Mouse (Mus musculus) intestine, embryonic 16.5 days (tissue): ENCODE results near the gene Eddm3b. TPM values are rescaled to one million over a fixed set of nuclear protein-coding genes. Genes with fewer than 3 reads are reported as not detected.

ENCODE experiments used
- ATAC-seq: fragments of 200-750 bp; cut with Nextera tagmentation; 2 replicates; pipeline ENCODE4 v1.8.0; 2017; ENCODE audit warnings: moderate TSS enrichment, moderate library complexity
- H3K27ac ChIP-seq: fragments of 300-500 bp; sonication (generic); 2 replicates; pipeline ENCODE4 v1.5.1; 2014; ENCODE audit warnings: mild to moderate bottlenecking, low read length
- H3K27me3 ChIP-seq: fragments of 300-500 bp; sonication (generic); replicated peaks from 2 replicates; pipeline ENCODE4 v1.6.1; 2014; ENCODE audit warnings: low read length, control low read depth, mixed read lengths; ENCODE audit not compliant: control insufficient read depth, insufficient read depth
- H3K36me3 ChIP-seq: fragments of 300-500 bp; sonication (generic); 2 replicates; pipeline ENCODE4 v1.6.1; 2014; ENCODE audit warnings: low read length, control low read depth; ENCODE audit not compliant: control insufficient read depth, insufficient read depth
- H3K4me1 ChIP-seq: fragments of 300-500 bp; sonication (generic); 2 replicates; pipeline ENCODE4 v1.6.1; 2014; ENCODE audit warnings: low read length, control low read depth, mixed read lengths; ENCODE audit not compliant: control insufficient read depth, insufficient read depth
- H3K4me2 ChIP-seq: fragments of 300-500 bp; sonication (generic); 2 replicates; pipeline ENCODE4 v1.6.1; 2014; ENCODE audit warnings: low read depth, low read length, control low read depth
- H3K4me3 ChIP-seq: fragments of 300-500 bp; sonication (generic); 2 replicates; pipeline ENCODE4 v1.5.1; 2014; ENCODE audit warnings: mild to moderate bottlenecking, low read length
- H3K9ac ChIP-seq: fragments of 300-500 bp; sonication (generic); 2 replicates; pipeline ENCODE4 v1.6.1; 2014; ENCODE audit warnings: low read depth, low read length
- H3K9me3 ChIP-seq: fragments of 300-500 bp; sonication (generic); 2 replicates; pipeline ENCODE4 v1.6.1; 2016; ENCODE audit warnings: low read length, control low read depth; ENCODE audit not compliant: control insufficient read depth
- polyA plus RNA-seq: library from polyadenylated mRNA; unstranded; fragments of >200 nt; fragmentation: Nextera tagmentation; extraction: Ambion mirVana; gene quantifications from 2 replicates; pipeline ENCODE4 v1.2.1, GENCODE M21; 2015

Gene Eddm3b
- polyA plus RNA-seq, 1 experiment from 2014 or later: not detected

DNA sequence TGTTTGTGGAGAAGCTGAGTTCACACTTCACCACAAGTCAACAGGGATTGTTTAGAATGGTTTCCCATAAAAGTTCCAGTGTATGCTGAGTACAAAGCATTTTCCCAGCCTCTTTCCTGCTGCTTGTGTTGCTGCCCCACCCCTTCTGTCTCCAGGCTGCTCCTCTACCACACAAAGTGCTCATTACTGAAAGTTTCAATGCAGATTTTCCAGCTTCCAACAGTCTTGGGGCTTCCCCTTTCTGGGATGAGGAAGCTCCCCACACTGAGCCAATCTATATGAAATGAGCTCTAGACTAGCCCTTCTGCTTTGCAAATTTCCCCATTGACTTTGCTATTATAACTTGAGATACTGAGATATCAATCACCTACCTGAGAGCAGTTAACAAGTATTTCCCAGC is 51.8 kb downstream of the Eddm3b start:
- Histone ChIP-seq H3K36me3 (no peaks in the 10 kb centered on the region), H3K4me1 (no peaks in the 10 kb centered on the region), H3K4me3 (no peak overlapping the region), H3K4me2 (no peak overlapping the region), H3K9ac (no peak overlapping the region), H3K27ac (no peak overlapping the region), H3K9me3 (no peaks in the 10 kb centered on the region), H3K27me3 (no peaks in the 10 kb centered on the region)
- no peak for ATAC-seq

Other genes starting within 250 kb of the Eddm3b start
- gene Tep1, start 243.9 kb upstream of the Eddm3b start, polyA plus RNA-seq: 12.6 and 16.0 TPM in 2 replicates
- gene Klhl33, start 216.9 kb upstream of the Eddm3b start, polyA plus RNA-seq: 0.21 and 0.23 TPM in 2 replicates
- gene Osgep, start 189.5 kb upstream of the Eddm3b start, polyA plus RNA-seq: 131 and 133 TPM in 2 replicates
- gene Apex1, start 189.5 kb upstream of the Eddm3b start, polyA plus RNA-seq: 208 and 232 TPM in 2 replicates
- 58.0 and 67.0 TPM in 2 replicates for gene Pip4p1, start 183.6 kb upstream of the Eddm3b start, polyA plus RNA-seq
- gene Pnp, start 183.3 kb upstream of the Eddm3b start, polyA plus RNA-seq: 111 and 116 TPM in 2 replicates
- not detected in 2 replicates for gene Gm49342, start 169.9 kb upstream of the Eddm3b start, polyA plus RNA-seq
- gene Pnp2, start 158.4 kb upstream of the Eddm3b start, polyA plus RNA-seq: 3.7 and 5.3 TPM in 2 replicates
- 0.20 and 0.29 TPM in 2 replicates for gene Rnase10, start 106.7 kb upstream of the Eddm3b start, polyA plus RNA-seq
- gene Rnase9, start 72.6 kb upstream of the Eddm3b start, polyA plus RNA-seq: not detected in 2 replicates
- gene Rnase11, start 64.3 kb upstream of the Eddm3b start, polyA plus RNA-seq: not detected in 2 replicates
- gene Rnase12, start 56.8 kb upstream of the Eddm3b start, polyA plus RNA-seq: 0.37 and 0.54 TPM in 2 replicates
- gene Olfr750, start 40.0 kb upstream of the Eddm3b start, polyA plus RNA-seq: not detected in 2 replicates
- 288 and 336 TPM in 2 replicates for gene Rnase4, start 23.3 kb upstream of the Eddm3b start, polyA plus RNA-seq
- 76.1 and 85.7 TPM in 2 replicates for gene Ang, start 23.3 kb upstream of the Eddm3b start, polyA plus RNA-seq
- 1.5 and 1.6 TPM in 2 replicates for gene Rnase6, start 9.5 kb downstream of the Eddm3b start, polyA plus RNA-seq
- gene Rnase1, start 32.4 kb downstream of the Eddm3b start, polyA plus RNA-seq: 107 and 192 TPM in 2 replicates
- gene Rnase2b, start 47.8 kb downstream of the Eddm3b start, polyA plus RNA-seq: not detected in 2 replicates
- gene Ang2, start 84.7 kb downstream of the Eddm3b start, polyA plus RNA-seq: not detected in 2 replicates
- gene Ear14, start 89.0 kb downstream of the Eddm3b start, polyA plus RNA-seq: not detected in 2 replicates
- gene Rnase2a, start 141.7 kb downstream of the Eddm3b start, polyA plus RNA-seq: not detected in 2 replicates
- not detected in 2 replicates for gene Gm7247, start 247.3 kb downstream of the Eddm3b start, polyA plus RNA-seq